Mouse (Mus musculus): ENCODE data around the gene Pcp4.

Pcp4 gene

DNA sequence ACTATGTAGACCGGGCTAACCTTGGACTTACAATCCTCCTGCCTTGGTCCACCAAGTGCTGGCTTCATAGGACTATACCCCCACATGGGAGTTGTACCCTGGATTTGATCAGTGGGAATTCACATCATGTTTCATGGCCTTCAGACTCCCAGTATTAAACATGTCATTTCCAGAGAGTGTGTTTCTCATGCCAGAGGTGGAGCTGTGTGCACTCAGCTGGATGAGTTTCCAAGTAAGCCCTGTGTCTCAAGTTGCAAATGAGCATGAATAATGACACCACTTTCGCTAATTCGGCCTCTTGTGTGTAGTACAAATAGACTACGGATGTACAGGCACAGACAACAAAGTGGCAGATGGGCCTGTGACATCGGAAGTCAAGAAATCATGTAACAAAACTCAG lies 20.6 kb downstream of the Pcp4 start:
- no peak for DNase-seq (ENCODE audit: inconsistent ontology term)

DNA sequence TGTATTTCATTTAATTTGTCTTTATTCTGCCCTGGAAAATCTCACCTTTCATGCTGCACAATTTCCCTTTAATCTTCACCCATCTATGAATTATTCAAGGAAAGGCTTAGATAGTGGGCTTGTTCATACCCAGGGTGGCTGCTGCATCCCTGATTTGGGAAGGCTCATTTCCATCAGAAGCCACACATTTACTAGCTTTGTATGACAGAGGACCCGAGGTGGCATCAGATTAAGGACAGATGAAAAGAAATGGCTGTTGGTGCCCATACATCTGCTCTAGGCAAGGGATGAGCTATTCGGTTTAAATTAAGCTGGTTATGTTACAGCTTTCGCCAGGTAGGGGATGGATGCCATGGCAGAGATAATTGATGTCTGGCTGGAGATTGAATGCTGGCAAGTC lies 24.1 kb downstream of the Pcp4 start:
- DNase-seq (ENCODE audit: inconsistent ontology term), result no peak

DNA sequence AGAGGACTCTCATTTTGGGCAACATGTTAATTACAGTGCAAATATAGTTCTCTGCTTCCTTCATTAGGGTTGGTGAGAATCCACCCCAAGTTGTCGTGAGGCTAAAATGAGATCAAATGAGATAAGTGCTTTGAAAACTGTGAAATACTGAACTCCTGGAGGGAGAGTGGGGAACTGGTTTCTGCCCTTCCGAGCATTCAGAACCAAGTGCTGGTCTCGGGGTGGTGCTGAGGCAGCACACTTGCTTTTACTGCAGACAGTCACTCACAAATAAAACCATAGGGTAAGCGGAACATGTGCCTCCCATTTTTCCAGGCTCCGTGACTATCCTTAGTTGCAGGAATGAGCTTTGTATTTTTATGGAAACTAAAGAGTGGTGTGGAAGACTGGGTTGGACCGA lies 26.7 kb downstream of the Pcp4 start:
- DNase-seq (ENCODE audit: inconsistent ontology term), result no peak

DNA sequence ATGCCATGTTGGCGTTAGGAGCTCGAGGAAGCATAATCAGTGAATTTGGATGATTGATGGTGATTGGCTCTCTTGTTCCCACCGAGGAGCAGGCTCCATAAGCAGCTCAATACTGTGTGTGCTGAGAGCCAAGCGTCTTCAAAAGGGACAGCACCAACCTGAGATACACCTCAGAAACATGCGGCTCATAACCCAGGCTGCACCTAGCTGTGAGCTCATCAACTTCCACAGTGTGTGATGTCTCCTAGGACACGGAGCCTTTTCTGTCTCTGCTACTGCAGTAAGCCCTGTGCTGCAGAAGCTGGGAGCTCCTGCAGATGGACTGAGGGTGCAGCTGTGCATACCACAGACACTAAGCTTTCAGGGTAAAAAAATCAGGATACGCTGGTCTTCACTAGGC lies 31.5 kb downstream of the Pcp4 start:
- DNase-seq (ENCODE audit: inconsistent ontology term), result no peak

DNA sequence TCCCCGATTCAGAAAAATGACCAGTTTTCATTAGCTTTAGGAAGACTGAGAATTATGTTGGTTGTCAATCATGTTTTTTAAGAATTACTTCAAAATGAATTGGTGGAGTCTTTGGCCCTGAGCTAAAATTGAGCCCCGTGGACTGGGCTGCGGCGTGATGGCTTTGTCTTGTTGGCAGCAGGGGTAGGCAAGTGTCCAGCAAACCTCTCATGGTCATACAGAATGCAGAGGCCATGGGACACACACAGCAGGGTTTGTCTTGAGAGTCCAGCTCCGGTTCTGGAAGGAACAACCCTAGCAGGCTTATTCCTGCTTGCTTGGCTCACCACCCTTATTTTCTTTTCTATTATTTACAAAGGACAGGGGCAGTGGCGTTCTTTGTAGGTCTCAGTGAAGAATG lies 33.8 kb downstream of the Pcp4 start:
- DNase-seq (ENCODE audit: inconsistent ontology term), result no peak

DNA sequence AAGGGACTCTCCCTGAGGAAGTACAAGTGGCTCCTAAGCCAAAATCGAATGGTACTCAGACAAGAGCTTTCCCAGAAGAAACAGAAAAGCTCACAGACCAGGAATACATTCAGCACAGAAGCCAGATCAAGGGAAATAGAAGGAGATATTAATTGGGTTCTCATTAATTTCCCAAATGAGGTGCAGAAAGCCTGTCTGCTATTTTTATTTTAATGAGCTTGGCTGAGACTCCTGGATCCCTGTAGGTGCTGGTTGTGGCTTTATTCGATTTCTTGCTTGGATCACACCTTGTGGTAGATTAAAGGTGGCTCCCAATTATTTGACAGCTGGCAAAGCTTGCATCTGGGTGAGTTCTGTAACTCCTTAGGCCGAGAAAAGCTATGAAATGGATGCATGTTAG lies 35.2 kb downstream of the Pcp4 start:
- no peak for DNase-seq (ENCODE audit: inconsistent ontology term)

DNA sequence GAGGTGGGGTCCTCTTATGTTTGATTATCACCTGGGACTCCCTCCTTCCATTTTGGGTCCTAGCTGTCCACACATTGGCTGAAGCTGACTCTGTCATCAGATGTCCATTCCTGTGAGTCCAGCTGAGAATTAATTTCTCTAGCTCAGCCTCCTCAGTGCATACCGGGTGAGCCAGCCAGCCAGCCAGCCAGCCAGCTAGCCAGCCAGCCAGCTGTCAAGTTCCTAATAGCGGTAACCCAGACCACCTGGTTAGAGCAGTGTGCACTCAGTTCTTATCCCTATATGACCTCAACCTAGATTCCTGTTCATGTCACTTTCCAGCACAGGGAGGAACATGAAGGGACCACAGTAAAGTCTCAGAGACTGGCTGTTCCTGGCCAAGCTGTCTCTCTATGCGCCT lies 47.1 kb downstream of the Pcp4 start:
- no peak for DNase-seq (ENCODE audit: inconsistent ontology term)

DNA sequence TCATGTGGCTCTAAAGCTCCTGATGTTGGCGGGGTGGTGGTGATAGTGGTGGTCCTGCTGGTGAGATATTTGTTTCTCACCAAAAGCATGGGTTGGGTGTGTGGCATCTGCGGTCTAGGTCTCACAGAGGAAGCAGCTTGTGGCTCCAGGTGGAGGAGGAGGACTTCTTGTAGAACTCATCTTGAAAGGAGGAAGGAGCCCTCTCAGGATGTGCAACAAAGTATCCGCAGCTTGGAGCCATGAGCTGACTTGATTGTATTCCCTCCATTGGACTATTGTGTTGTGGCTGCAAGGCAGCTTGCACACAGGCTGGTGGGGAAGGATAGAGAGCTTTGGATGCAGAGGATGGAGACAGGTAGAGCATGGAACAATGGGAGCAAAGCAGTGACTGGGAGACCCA lies 60.1 kb downstream of the Pcp4 start:
- no peak for DNase-seq (ENCODE audit: inconsistent ontology term)

DNA sequence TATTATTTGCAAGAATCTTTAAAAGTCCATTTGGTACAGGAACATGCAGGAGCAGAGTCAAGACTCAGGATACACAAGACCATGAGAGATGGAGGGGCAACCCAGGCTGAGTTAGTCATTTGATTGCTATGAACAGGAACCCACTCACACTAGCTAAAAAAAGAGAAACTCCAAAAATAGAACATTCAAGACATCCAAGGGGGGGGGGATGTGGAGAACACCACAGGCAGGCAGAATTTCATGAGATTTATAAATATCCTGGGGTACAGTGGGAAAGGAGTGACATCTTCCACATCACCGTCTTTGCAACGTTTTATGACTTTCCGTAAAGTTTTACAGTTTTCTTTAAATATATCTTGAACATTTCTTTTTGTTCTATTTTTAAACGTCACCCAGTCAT lies 61.1 kb downstream of the Pcp4 start:
- DNase-seq (ENCODE audit: inconsistent ontology term), result no peak

DNA sequence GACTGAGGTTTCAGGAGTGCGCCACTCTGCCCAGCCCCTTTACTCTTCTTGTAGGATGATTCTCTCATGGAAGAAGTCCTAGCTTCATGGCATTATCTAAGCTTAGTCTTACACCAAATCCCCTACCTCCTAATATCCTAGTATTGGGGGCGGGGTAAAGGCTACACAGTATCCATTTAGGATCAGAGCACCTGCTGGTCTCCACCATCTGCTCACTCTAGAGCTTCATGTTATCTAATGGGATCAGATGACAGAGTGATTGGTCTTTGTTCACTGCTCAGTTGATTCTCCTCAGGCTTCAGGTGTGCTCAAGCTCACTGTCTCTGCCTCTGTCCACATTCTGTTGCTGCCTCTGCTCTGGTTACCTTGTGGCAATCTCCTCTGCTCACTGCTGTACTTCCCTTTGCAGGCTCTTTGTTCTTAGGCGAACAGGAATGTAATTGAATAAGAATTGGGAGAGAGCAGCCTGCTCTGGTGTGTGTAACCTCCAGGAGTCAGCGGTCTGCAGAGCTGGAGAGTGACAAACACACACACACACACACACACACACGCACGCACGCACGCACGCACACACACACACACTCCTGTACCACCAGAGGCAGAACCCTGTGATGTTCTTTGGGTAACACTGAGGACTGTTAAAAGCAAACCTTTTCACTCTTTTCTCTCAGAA lies 62.6 kb downstream of the Pcp4 start:
- DNase-seq (ENCODE audit: inconsistent ontology term), result no peak

DNA sequence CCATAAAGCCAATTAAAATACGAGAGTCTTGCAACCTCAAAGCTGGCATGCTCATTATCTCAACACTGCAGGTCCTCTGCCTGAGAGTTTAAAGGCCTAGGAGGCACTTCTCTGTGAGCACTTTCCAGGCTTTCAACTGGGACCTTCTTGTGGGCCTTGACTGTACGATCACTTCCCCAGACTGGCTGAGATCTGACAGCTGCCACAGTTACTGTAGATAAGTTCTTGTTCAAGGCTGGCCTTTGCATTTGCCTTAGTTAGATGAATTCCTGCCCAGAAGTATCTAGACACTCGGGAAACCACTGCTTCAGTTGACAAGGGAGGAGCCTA lies 63.1 kb downstream of the Pcp4 start:
- DNase-seq (ENCODE audit: inconsistent ontology term), result no peak

DNA sequence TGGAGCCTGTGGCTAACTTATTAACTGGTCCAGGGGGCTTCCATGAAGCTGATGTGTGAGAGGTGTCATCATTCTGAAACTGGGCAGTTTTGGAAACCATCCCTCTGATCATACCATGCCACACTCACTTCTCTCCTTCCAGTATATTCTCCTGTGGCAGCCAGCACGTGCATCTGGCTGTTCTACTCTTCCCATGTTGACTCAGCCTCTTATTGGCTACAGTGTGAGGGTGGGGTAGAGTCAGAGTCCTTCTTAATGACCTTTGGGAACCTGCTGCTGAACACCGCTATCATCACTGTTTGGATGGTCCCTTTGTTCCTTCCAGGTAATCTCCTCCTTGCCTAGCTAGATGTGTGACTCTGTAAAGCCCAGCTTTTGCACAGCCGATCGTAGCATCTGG lies 63.6 kb downstream of the Pcp4 start:
- DNase-seq (ENCODE audit: inconsistent ontology term), result no peak

DNA sequence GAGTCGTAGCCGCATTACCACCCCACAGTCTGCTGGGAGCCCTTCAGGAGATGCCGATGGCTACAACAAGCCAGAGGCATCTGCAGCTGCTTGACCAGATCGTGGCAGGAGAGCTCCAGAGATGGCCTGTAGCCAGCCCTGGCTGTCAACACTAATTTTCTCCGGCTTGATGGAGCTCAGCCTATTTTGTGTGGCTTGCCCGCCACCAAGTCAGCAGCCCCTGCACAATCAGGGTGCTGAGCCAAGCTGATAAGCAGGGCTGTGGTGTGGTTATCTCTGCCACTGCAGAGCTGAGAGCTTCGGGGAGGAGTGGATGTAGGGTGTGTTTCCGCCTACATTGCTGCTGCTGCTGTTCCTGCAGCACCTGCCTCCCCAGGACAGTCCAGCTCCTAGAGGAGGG lies 66.3 kb downstream of the Pcp4 start:
- peak; percentile 72 for DNase-seq (ENCODE audit: inconsistent ontology term)

DNA sequence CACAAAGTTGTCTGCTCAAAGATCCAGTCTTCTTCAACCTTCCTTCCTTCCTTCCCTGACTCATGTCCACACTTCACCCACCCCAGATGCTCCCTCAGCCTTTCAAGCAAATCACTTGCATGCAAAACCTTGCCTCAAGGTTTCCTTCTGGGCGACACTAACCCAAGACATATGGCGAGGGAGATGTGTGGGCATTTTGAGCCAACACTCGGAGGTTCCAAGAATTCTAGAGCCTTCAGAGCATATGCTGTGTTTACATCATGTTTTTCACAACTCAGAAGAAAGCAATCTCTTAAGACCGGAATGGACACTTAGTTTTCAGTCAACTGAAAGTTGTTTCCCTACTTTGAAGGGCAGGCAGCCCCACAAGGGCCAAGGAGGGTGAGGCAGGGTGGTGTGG lies 67.9 kb downstream of the Pcp4 start:
- no peak for DNase-seq (ENCODE audit: inconsistent ontology term)

DNA sequence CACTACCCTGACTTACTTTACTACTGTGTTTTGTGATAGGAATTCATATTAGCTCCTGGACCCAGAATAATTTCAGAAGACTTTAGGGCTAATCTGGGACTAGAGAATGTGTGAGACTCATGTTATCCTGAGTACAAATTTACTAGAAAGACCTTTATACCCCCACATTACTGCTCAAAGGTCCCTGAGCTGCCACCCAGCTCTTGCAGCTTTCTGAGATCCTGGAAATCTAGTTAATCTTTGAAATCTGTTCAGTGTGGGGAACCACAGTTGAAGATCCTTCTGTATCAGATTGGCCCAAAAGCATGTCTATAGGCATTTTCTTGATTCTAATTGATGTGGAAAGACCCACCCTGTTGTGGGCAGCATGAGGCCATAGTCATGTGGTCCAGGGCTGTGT lies 69.0 kb downstream of the Pcp4 start:
- no peak for DNase-seq (ENCODE audit: inconsistent ontology term)

DNA sequence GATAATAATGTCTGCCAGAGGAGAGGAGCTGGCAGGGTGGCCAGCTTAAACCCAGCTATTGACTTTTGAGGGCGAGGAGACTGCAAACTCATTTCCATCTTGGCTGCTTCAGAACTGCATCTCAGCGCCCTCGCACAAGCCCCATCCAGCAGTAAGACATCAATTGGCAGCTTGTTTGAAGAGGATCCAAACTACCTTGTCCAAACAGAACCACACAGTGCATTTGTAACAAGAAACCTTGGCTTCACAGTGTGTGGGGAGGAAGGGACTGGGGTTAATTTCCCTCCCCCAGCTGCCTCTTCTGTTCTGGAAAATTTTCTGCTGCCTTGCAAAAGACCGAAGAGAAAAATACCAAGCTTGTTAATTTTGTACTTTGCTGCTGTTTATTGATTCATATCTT lies 71.7 kb downstream of the Pcp4 start:
- no peak for DNase-seq (ENCODE audit: inconsistent ontology term)

DNA sequence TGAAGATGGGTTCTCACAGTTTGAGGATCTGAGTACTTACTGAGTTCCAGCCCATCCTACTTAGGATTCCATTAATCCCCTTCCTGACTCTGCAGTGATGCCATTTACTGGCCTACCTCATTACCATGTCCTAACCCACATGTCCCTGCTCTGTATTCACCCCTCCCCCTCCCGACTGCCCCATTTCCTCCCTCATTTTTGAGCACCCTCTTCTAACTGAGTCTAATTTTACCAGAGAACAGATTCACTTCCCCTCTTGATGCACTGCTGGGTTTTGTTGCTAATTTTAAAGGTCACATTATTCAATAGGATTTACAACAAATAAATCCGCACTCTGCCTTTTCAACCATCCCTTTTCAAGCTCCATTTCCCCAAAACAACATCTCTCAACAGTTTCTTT lies 73.7 kb downstream of the Pcp4 start:
- DNase-seq (ENCODE audit: inconsistent ontology term), result no peak

DNA sequence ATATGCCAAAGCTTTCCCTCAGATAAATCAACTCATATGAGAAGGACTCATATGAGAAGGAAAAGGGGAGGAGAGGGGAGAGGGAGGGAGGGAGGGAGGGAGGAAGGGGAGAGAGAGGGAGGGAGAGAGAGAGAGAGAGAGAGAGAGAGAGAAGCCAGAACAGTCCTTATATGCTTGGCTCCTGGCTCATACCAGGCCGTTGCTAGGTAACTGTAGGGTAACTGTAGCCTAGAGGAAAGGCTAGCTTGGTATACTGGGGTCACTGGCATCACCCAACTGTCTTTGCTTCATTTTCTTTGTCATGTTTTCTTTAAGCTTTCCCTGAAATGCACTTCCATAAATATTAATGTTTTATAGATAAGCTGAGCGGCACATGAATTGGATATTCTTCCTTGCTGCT lies 85.3 kb downstream of the Pcp4 start:
- DNase-seq (ENCODE audit: inconsistent ontology term), result no peak

DNA sequence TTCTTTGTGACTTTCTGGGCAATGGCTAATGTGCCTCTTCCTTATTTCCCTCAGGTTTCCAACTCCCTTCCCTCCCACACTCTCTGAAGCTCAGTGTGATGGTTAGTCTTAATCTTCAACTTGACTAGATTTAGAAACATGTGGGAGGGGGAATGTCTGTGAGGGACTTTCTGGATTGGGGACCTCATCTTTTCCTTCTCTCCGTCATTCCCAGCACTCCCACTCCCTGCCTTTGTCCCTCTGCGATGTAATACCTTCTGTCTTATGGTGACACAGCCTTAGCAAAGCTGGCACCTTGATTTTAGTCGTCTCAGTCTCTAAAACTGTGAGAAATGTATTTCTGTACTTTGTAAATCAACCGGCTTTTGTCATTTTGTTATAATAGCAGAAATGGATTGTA lies 88.0 kb downstream of the Pcp4 start:
- no peak for DNase-seq (ENCODE audit: inconsistent ontology term)

DNA sequence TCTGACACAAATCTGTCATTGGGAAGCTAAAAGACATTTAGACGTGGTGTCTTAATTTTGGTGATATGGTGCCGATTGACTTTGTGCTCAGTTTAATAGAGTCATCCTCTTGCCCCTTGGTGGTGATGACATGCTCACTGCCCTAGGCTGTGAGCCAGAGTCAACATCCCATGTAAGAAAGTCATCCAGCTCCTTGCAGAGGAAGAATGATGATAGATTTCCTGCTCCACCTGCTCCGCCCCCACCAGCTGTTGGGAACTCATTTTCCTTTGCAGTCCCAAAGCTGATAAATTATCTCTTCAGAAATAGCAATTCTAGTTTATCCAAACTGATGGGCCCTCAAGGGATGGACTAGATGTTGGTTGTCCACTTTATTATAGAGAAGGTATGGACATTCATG lies 89.2 kb downstream of the Pcp4 start:
- DNase-seq (ENCODE audit: inconsistent ontology term), result no peak

DNA sequence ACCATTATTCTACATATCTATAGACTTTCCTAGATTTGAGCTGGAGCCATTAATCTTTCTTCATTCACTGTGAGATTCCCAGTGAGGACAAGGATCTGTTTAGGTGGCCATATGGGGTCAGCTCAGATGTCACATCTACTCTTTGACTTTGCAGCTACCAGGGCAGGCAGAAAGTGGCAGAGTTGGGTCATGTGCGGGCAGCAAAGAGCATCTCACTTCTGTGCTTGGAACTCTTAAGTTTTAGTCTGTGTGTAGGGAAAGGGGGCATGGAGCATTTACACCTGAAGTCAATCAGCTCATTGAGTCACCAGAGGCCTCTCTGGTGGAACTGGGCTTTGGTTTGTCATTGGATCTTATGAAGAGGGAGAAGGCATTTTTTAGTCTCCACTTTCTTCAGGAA lies 90.9 kb downstream of the Pcp4 start:
- no peak for DNase-seq (ENCODE audit: inconsistent ontology term)

DNA sequence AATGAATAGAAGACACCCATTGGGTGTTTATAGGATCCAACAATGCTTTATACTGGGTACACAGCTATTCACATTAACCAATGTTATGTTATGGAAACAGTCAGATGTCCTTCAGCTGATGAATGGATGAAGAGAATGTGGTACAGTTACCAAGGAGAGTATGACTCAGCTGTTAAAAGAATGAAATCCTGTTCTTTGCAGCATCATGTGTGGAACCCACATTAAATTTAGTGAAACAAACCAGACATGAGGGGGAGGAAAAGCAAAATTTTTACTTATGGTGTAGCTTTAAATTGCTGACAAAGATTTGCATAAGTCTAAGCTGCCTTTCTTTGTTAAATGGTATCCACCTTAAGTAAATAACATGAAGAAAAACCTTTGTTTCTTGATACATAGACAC lies 92.4 kb downstream of the Pcp4 start:
- DNase-seq (ENCODE audit: inconsistent ontology term), result peak; percentile 34

DNA sequence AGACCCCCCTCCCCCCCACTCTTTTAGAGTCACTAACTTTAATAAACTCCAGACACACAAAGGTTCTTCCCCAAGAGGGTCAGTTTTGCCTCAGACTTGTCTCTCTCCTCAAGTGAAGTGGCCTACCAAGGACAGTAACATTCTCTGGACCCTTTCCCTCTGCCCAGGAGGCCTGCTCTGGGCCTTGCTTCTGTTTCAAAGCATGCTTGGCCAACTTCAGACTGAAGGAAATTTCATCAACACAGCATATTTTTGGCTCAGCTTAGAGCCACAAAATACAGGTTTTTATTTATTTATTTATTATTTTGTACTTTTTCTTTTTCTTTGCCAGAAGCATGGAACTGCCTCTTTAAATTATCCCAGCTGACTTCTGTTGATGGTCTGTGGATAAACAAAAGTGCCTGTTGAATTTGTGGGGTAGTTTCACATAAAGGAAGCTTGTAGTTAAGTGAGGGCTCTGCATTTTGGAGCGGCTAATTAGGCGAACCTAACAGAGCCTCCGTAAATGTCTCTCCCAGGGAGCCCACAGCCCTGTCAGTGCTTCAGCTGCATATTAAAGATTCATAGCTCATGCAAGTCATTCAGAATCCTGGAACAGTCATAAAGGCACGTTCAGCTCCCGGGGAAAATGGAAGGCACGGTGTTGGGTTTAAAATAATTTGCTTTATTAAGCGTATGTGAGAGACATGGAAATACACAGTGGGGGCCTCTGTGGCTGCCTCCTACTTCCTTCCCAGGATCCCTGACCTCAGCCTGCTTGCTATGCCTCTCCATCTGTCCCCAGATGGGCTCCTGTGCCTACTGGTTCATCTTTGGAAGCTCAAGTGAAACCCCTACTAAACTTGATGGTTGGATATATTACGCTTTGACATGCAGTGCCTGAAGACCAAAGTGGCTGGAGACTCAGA lies 96.2 kb downstream of the Pcp4 start:
- DNase-seq (ENCODE audit: inconsistent ontology term), result no peak

DNA sequence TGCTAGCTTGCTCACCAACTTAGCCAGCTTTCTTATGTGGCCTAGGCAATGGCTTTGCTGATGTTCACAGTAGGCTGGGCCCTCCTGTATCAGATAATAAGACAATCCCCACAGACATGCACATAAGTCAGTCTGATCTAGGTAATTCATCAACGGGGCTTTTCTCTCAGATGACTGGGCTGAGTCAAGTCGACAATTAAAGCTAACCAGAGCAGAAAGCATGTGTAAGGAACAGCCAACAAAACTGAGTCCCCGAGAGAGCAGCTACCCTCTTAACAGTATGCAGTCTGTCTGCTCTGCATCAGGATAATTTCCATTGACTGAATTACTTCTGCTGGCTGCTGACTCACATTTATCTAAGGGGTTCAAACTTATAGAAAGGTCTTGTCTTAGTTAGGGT lies 100.0 kb downstream of the Pcp4 start:
- peak; percentile 54 for DNase-seq (ENCODE audit: inconsistent ontology term)

Measured in Muller cell, postnatal 12 days (primary cell).